Mouse (Mus musculus): ENCODE measurements around the gene Tex11.

GRCm38 (mm10) chrX:100796741-100797090, 262.8 kb downstream of the Tex11 start:
- TF ChIP-seq CTCF (IDR thresholded peaks at IDR 0.05; ENCODE audit: low read depth) (no peak), EP300 (IDR thresholded peaks at IDR 0.05; ENCODE audit: low read depth) (no peak)
